Mouse (Mus musculus) heart, embryonic 15.5 days (tissue): Measurements from ENCODE around the gene Snrpb2. TPM values are rescaled to one million over a fixed set of nuclear protein-coding genes. Genes with fewer than 3 reads are reported as not detected.

Source experiments
- ATAC-seq: fragments of 200-750 bp; cut with Nextera tagmentation; replicated peaks from 2 replicates; pipeline ENCODE4 v1.8.0; 2017; ENCODE audit warnings: low read depth, moderate TSS enrichment; ENCODE audit not compliant: insufficient number of reproducible peaks, insufficient read depth, low FRiP score
- H3K27ac ChIP-seq: fragments of 300-500 bp; sonication (generic); 2 replicates; pipeline ENCODE4 v1.5.1; 2015; ENCODE audit warnings: mild to moderate bottlenecking, inconsistent platforms
- H3K27me3 ChIP-seq: fragments of 300-500 bp; sonication (generic); 2 replicates; pipeline ENCODE4 v1.6.1; 2015; ENCODE audit warnings: inconsistent platforms
- H3K36me3 ChIP-seq: fragments of 300-500 bp; sonication (generic); 2 replicates; pipeline ENCODE4 v1.6.1; 2015; ENCODE audit warnings: mild to moderate bottlenecking, inconsistent platforms
- H3K4me1 ChIP-seq: fragments of 300-500 bp; sonication (generic); replicated peaks from 2 replicates; pipeline ENCODE4 v1.6.1; 2015; ENCODE audit warnings: inconsistent platforms
- H3K4me2 ChIP-seq: fragments of 300-500 bp; sonication (generic); 2 replicates; pipeline ENCODE4 v1.6.1; 2015; ENCODE audit warnings: inconsistent platforms, mild to moderate bottlenecking, moderate library complexity
- H3K4me3 ChIP-seq: fragments of 300-500 bp; sonication (generic); 2 replicates; pipeline ENCODE4 v1.5.1; 2015; ENCODE audit warnings: mild to moderate bottlenecking, inconsistent platforms
- H3K9ac ChIP-seq: fragments of 300-500 bp; sonication (generic); 2 replicates; pipeline ENCODE4 v1.6.1; 2015; ENCODE audit warnings: mild to moderate bottlenecking, inconsistent platforms
- H3K9me3 ChIP-seq: fragments of 300-500 bp; sonication (generic); replicated peaks from 2 replicates; pipeline ENCODE4 v1.6.1; 2016; ENCODE audit warnings: inconsistent platforms
- WGBS: fragments of 180-500 bp; shearing (Covaris S2); methylation state at CpG from one replicate; pipeline ENCODE4 v1.1.7; 2015; ENCODE audit warnings: mixed read lengths; 5-methylcytosine and 5-hydroxymethylcytosine counted together
- polyA plus RNA-seq: library from polyadenylated mRNA; unstranded; fragments of >200 nt; fragmentation: Nextera tagmentation; extraction: Ambion mirVana; gene quantifications from 2 replicates; pipeline ENCODE4 v1.2.1, GENCODE M21; 2015

Snrpb2 gene
- polyA plus RNA-seq, 1 experiment from 2014 or later: 41.2 TPM

DNA sequence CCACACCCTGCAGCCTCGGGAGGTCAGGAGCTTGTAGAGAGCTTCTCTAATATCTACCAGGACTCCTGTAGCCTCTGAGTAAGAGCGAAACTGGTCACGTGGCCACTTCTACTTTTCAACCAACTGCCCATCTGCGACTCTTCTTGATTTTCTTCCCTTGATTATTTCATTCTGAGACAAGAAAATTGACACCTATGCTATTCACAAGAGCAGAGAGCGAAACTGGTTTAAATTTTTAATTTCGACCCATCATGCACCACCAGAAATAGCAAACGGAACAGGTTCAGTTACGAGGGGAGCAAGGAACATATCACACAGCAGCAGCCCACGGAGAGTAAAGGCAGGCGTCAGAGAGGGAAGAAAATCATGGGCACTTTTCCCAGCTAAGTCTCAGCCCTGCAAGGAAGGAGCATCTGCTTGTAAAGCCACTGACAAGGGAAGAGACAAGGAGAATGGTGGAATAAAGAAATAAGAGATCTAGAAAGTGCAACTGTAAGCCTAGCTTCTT, 27.7 kb upstream of the Snrpb2 start:
- H3K4me1 ChIP-seq: no peaks in the 10 kb centered on the region
- H3K36me3 ChIP-seq: no peaks in the 10 kb centered on the region
- no peak for ATAC-seq
- H3K9me3 ChIP-seq: no peaks in the 10 kb centered on the region
- H3K4me3 ChIP-seq: no peak overlapping the region
- H3K4me2 ChIP-seq: no peak overlapping the region
- H3K9ac ChIP-seq: no peak overlapping the region
- H3K27me3 ChIP-seq: no peaks in the 10 kb centered on the region
- H3K27ac ChIP-seq: no peak overlapping the region
- WGBS: 68% methylated on average over 10 of the region's 10 CpGs

DNA sequence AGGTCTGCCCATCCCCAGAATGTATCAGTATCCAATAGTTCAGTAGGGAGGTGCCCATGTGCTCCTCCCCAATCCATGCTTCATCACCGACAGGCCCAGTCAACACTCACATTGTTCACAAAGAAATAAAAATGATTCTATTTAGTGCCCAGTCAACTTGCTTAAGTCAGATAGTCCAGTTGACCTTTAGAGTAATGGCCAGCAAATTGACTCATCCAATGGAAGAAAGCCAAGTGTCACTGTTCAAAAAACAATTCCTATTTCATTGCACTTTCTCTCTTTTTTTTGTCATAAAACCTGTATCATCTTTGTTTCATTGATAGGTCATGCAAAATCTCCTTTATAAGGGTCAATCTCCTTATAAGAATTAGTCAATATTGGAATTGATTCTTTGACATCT, 21.2 kb upstream of the Snrpb2 start:
- H3K9me3 ChIP-seq: no peaks in the 10 kb centered on the region
- no peaks in the 10 kb centered on the region for H3K27me3 ChIP-seq
- no peak overlapping the region for H3K9ac ChIP-seq
- no peaks in the 10 kb centered on the region for H3K36me3 ChIP-seq
- ATAC-seq: no peak
- no peak overlapping the region for H3K27ac ChIP-seq
- H3K4me1 ChIP-seq: no peaks in the 10 kb centered on the region
- no peak overlapping the region for H3K4me3 ChIP-seq
- 77% methylated on average over 1 of the region's 1 CpGs for WGBS
- H3K4me2 ChIP-seq: no peak overlapping the region

DNA sequence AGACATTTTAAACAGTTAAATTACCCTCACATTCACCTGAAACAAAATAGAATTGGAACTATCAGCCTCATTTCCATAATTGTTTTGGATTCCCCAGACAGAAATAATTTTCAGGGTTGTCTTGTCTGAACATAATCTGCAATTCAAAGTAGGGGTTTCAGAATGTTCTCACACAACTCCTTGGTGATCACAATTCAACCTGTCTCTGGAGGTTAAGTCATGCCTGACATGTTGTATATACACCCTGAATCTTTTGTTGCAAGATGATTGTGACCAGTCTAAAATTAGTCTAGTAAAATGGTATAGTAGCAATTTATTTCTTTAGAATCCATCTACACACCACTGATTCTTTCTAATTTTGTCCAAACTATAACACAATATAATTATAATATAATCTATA, 7.6 kb upstream of the Snrpb2 start:
- peaks cover 3% of the 10 kb centered on the region; the same call in 1 of the 2 replicates for H3K27me3 ChIP-seq
- no peak overlapping the region for H3K27ac ChIP-seq
- H3K4me2 ChIP-seq: no peak overlapping the region
- ATAC-seq: no peak
- H3K4me1 ChIP-seq: no peaks in the 10 kb centered on the region
- no peaks in the 10 kb centered on the region for H3K9me3 ChIP-seq
- no peaks in the 10 kb centered on the region for H3K36me3 ChIP-seq
- no peak overlapping the region for H3K4me3 ChIP-seq
- H3K9ac ChIP-seq: no peak overlapping the region

DNA sequence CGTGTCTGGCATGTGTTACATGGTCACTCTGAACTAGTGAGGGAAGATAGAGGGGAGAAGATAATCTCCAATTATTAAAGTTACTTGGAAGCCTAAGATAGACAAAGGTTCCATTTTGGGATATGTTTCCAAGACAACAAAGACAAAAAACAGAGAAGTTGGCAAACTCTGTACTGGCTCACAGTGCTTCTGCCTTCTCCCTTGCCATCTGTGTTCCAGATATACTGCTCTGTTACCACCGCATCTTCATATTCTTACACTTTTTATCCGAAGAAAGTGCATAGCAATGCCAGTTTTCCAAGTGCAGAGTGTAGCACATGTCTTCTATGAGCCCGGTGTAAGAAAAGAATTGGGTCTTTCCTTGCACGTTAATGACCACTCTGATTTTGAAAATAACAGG, 6.1 kb upstream of the Snrpb2 start:
- H3K4me2 ChIP-seq: no peak overlapping the region
- no peak overlapping the region for H3K9ac ChIP-seq
- peaks cover 3% of the 10 kb centered on the region; the same call in 1 of the 2 replicates for H3K27me3 ChIP-seq
- no peak overlapping the region for H3K27ac ChIP-seq
- no peaks in the 10 kb centered on the region for H3K9me3 ChIP-seq
- ATAC-seq: no peak
- no peaks in the 10 kb centered on the region for H3K36me3 ChIP-seq
- WGBS: 66% methylated on average over 5 of the region's 5 CpGs
- no peak overlapping the region for H3K4me3 ChIP-seq
- no peaks in the 10 kb centered on the region for H3K4me1 ChIP-seq

DNA sequence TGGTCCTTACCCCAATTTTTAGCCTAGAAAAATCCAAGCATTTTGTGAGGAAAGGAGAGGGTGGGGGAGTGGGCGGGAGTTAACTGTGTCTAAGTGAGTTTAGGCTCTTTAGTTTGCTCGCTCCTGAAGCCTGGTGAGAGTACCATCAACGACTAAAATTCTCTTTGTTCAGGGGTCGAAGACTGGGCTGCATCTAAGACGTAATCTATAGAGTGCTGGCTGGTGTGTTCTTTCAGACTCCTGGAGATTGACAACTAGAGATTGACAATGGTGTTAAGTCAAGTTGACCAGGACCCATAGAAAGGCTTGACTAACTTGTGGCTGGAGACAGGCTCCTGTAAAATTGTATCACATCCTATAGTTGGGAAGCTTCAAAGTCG, 417 bp upstream of the Snrpb2 start:
- Histone ChIP-seq H3K9ac (peak overlapping the region; percentile 87; the same call in 1 of the 2 replicates), H3K4me3 (peak overlapping the region; percentile 96), H3K4me2 (peak overlapping the region; percentile 73), H3K4me1 (peaks cover 5% of the 10 kb centered on the region; the same call in 1 of the 2 replicates), H3K9me3 (no peaks in the 10 kb centered on the region), H3K27ac (no peak overlapping the region), H3K36me3 (peaks cover 9% of the 10 kb centered on the region; the same call in 1 of the 2 replicates), H3K27me3 (no peaks in the 10 kb centered on the region)
- no peak for ATAC-seq
- WGBS: 43% methylated on average over 6 of the region's 6 CpGs

DNA sequence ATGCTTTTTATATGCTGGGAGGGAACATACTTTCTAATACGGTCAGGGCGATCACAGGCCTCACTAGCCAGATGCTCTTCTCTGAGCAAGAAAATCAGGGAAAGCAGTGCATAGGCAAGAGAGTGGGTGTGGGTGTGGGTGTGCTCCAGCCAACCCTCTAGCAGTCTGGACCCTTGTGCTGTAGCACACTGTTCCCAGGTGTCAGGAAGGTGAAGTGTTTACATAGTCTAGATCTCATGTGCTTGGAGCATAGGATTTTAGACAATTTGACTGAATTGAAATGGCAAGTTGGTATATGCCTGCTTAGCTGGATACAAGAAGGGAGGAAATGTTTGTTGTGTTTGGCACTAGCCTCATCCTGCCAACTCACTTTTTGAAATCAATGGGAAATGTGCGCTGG, 3.1 kb downstream of the Snrpb2 start:
- Histone ChIP-seq H3K27ac (peak overlapping the region; percentile 17; the same call in 1 of the 2 replicates), H3K4me2 (no peak overlapping the region), H3K9me3 (no peaks in the 10 kb centered on the region), H3K27me3 (no peaks in the 10 kb centered on the region), H3K4me1 (peaks cover 5% of the 10 kb centered on the region; the same call in 1 of the 2 replicates), H3K36me3 (peaks cover 34% of the 10 kb centered on the region), H3K9ac (no peak overlapping the region), H3K4me3 (no peak overlapping the region)
- 78% methylated on average over 3 of the region's 3 CpGs for WGBS
- no peak; the same call in 1 of the 2 replicates for ATAC-seq

DNA sequence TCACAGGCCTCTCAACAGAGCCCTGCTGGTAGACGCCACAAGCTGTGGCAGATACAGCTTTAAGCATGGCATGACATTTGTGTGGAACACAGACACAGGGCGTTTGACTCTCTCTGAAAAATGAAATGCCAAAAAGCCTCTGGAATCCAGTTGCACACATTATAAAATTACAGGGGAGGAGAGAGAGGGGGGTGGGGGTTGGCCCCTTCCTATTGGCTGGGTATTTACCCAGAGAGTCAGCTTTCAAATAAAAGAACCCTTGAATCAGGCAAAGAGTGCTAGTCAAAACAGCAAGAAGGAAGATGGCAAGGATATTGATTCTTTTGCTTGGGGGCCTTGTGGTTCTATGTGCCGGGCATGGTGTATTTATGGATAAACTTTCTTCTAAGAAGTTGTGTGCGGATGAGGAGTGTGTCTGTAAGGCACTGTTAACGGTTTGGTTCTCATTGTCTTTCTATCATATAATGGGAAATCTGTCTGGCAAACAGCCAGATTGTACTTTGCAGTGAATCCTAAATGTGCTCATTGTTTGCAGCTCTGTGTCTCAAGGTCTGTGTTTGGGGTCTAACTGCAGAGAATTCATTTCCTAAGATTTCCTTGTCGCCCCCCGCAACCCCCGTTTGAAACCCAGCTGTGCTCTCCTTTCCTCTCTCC, 15.5 kb downstream of the Snrpb2 start, which contains the start of gene Otor:
Otor (plus strand) TSS at position 276 of the 654 bp plus-strand sequence.
- 61% methylated on average over 8 of the region's 8 CpGs for WGBS
- no peak within 1 kb of the TSS for H3K4me2 ChIP-seq
- H3K36me3 ChIP-seq: no peaks in the 10 kb centered on the region

DNA sequence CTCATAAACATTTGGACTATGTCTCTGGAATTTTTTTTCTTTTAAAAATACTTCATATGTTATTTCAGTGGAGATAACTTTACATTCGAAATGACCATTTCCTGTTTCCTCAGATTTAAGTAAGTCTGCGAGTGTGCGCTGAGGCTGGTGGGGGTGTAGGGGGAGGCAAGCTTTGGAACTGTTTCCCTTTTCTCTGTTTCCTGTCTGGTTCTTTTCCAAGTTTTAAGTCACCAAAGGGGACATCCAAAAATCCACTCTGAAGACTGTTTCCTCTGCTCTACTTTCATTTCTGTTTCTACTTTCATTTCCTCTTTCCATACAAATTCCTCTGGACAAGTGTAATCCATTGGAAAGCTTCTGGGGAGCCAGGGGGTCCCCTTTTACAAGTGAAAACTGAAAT, 18.9 kb downstream of the Snrpb2 start:
- ATAC-seq: 0 out of 2 replicates have a peak, but pooled peaks have one; percentile 47
- Histone ChIP-seq H3K4me3 (no peak overlapping the region), H3K4me2 (peak overlapping the region; percentile 32; the same call in 1 of the 2 replicates), H3K27me3 (no peaks in the 10 kb centered on the region), H3K4me1 (no peaks in the 10 kb centered on the region), H3K9me3 (no peaks in the 10 kb centered on the region), H3K27ac (peak overlapping the region; percentile 68), H3K36me3 (no peaks in the 10 kb centered on the region), H3K9ac (no peak overlapping the region)
- 41% methylated on average over 3 of the region's 3 CpGs for WGBS

More for the DNA sequence above, 15.5 kb downstream of the Snrpb2 start, which contains the start of gene Otor:
- H3K27ac ChIP-seq: no peak within 1 kb of the TSS
- no peaks in the 10 kb centered on the region for H3K9me3 ChIP-seq
- ATAC-seq: no peak
- no peak within 1 kb of the TSS for H3K9ac ChIP-seq
- H3K27me3 ChIP-seq: no peaks in the 10 kb centered on the region
- H3K4me1 ChIP-seq: no peaks in the 10 kb centered on the region
- no peak within 1 kb of the TSS for H3K4me3 ChIP-seq

DNA sequence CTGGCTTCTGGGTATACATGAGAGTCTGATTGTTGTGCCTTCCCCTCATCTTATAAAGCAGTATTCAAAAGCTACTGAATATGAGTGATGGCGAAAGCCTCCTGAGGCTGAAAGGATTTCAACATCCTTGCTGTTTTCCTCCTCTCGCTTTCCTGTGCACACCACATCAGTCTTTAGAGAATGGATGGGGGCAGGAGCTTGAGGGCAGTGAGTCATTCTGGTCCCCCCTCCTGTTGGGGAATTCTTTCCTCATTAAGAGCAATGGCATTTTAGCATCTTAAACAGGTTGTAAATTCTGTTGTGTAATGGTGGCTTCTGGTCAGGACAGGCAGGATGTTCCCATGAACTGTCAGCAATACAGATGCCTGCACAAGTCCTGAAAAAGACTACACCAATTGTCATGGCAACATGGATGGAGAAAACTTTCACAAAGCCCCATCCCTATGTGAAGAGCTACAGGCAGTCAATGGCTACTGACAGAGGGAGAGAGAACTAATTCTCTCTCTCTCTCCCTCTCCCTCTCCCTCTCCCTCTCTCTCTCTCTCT, 22.1 kb downstream of the Snrpb2 start:
- Histone ChIP-seq H3K27me3 (no peaks in the 10 kb centered on the region), H3K36me3 (no peaks in the 10 kb centered on the region), H3K27ac (no peak overlapping the region), H3K9me3 (no peaks in the 10 kb centered on the region), H3K4me3 (no peak overlapping the region), H3K4me2 (no peak overlapping the region), H3K9ac (no peak overlapping the region), H3K4me1 (no peaks in the 10 kb centered on the region)
- 63% methylated on average over 2 of the region's 2 CpGs for WGBS
- no peak for ATAC-seq

DNA sequence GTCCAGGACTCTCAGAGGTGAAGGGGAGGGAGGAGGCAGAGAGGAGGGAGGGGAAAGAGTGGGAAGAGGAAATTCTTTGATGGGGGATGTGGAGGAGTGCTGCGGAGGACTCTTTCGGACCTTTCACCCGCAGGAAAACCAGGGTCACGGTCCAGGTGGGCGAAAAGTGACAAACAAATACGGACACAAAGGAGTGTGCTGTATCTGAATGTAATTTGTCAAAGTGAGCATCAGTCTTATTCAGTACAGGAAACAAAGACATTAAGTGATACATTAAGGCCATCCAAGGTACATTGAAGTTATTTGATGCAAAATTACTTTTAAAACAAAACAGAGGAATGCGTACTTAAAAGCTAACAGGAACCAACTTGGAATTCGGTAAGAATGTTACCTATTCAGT, 27.0 kb downstream of the Snrpb2 start:
- Histone ChIP-seq H3K9me3 (no peaks in the 10 kb centered on the region), H3K4me1 (no peaks in the 10 kb centered on the region), H3K9ac (no peak overlapping the region), H3K36me3 (no peaks in the 10 kb centered on the region), H3K4me2 (no peak overlapping the region), H3K27ac (no peak overlapping the region), H3K4me3 (no peak overlapping the region), H3K27me3 (no peaks in the 10 kb centered on the region)
- WGBS: 73% methylated on average over 8 of the region's 8 CpGs
- no peak for ATAC-seq

DNA sequence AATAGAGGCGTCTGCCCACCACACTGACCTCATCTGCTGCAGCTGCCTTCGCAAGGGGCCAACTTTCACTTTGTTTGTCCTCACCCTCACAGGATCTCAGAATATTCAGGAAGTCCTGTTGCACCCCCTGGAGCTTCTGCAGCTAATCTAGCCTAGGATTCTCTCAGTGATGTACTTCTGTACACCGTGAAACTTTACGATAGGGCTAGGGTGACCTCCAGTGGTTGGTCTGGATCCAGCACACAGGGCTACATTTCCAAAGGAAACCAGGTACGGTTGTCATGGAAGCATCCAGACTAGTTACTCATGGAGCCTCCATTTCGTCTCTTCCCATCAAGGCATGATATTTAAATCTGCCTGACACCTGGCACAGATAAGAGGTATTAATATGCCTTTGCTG, 30.9 kb downstream of the Snrpb2 start:
- H3K9ac ChIP-seq: no peak overlapping the region
- H3K36me3 ChIP-seq: no peaks in the 10 kb centered on the region
- no peak overlapping the region for H3K4me3 ChIP-seq
- no peak for ATAC-seq
- H3K4me1 ChIP-seq: no peaks in the 10 kb centered on the region
- no peak overlapping the region for H3K4me2 ChIP-seq
- 23% methylated on average over 6 of the region's 6 CpGs for WGBS
- H3K27me3 ChIP-seq: no peaks in the 10 kb centered on the region
- no peak overlapping the region for H3K27ac ChIP-seq
- H3K9me3 ChIP-seq: no peaks in the 10 kb centered on the region

DNA sequence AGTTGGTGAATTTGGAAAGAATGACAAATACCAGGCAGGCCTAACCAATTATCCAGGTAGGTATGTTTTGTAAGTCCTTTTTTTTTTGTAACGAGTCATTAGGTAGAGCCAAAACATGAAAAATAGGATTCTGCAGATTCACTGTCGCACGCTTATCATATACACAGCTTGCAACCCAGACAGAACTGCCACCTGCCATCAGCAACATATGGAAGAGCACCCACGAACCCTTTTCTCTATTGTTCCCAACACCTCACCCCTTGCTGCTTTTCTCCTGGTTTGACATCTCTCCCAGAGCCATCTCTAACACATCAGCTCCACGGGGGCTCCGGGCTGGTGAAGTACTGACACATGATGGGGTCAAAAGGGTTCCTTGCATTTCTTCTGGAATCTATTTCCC, 31.9 kb downstream of the Snrpb2 start:
- no peak overlapping the region for H3K4me2 ChIP-seq
- H3K9ac ChIP-seq: no peak overlapping the region
- no peak for ATAC-seq
- no peak overlapping the region for H3K4me3 ChIP-seq
- H3K4me1 ChIP-seq: no peaks in the 10 kb centered on the region
- no peak overlapping the region for H3K27ac ChIP-seq
- H3K27me3 ChIP-seq: no peaks in the 10 kb centered on the region
- WGBS: 54% methylated on average over 6 of the region's 6 CpGs
- no peaks in the 10 kb centered on the region for H3K36me3 ChIP-seq
- no peaks in the 10 kb centered on the region for H3K9me3 ChIP-seq
